Mouse (Mus musculus) gonadal fat pad, adult 2 months (tissue): Measurements from ENCODE around the gene Itga3. TPM values are rescaled to one million over a fixed set of nuclear protein-coding genes. Genes with fewer than 3 reads are reported as not detected.

Experiments
- DNase-seq: peaks from one replicate; pipeline ENCODE4 v3.0.0-alpha.2; 2012; ENCODE audit warnings: low read depth
- polyA plus RNA-seq: library from polyadenylated mRNA; depleted of rRNA; stranded (reverse); fragments of >200 nt; gene quantifications from 2 replicates; pipeline ENCODE4 v1.2.3, GENCODE M21; 2012

Gene Itga3
- polyA plus RNA-seq, 1 experiment = 38.2 TPM

- no peak for DNase-seq
These were observed 5.3 kb downstream of the Itga3 start for GRCm38 (mm10) chr11:95071266-95071665.

GRCm38 (mm10) chr11:95070140-95071107 lies 6.2 kb downstream of the Itga3 start:
- peak; percentile 45 for DNase-seq

- DNase-seq = no peak
These were observed 7.2 kb downstream of the Itga3 start for GRCm38 (mm10) chr11:95069226-95069957.

GRCm38 (mm10) chr11:95056768-95057501 lies 19.7 kb downstream of the Itga3 start:
- no peak for DNase-seq

- no peak for DNase-seq
These were observed 23.5 kb downstream of the Itga3 start for GRCm38 (mm10) chr11:95053062-95053461.

- no peak for DNase-seq
These were observed 29.5 kb downstream of the Itga3 start for GRCm38 (mm10) chr11:95046980-95047680.

- no peak for DNase-seq
These were observed 32.3 kb downstream of the Itga3 start for GRCm38 (mm10) chr11:95044185-95044870.

GRCm38 (mm10) chr11:95043608-95044007 lies 33.0 kb downstream of the Itga3 start:
- DNase-seq = no peak

GRCm38 (mm10) chr11:95043060-95043459 lies 33.5 kb downstream of the Itga3 start:
- no peak for DNase-seq

- DNase-seq = peak; percentile 65
These were observed 34.5 kb downstream of the Itga3 start for GRCm38 (mm10) chr11:95042096-95042495.

- peak; percentile 66 for DNase-seq
These were observed 35.4 kb downstream of the Itga3 start, which contains the start of gene Pdk2 for GRCm38 (mm10) chr11:95041139-95041609. Gene Pdk2 (minus strand): TSS chr11:95041354.

- no peak for DNase-seq
These were observed 36.0 kb downstream of the Itga3 start for GRCm38 (mm10) chr11:95040491-95041138.

GRCm38 (mm10) chr11:95039766-95040165 lies 36.8 kb downstream of the Itga3 start:
- DNase-seq = no peak

GRCm38 (mm10) chr11:95038818-95039655 lies 37.6 kb downstream of the Itga3 start:
- no peak for DNase-seq

- no peak for DNase-seq
These were observed 38.3 kb downstream of the Itga3 start for GRCm38 (mm10) chr11:95038156-95038817.

GRCm38 (mm10) chr11:95037306-95037705 lies 39.3 kb downstream of the Itga3 start:
- DNase-seq = no peak

- DNase-seq = no peak
These were observed 40.1 kb downstream of the Itga3 start for GRCm38 (mm10) chr11:95036521-95036920.

GRCm38 (mm10) chr11:95034902-95035301 lies 41.7 kb downstream of the Itga3 start:
- no peak for DNase-seq
